Mouse (Mus musculus): ENCODE measurements at regions not wholly inside any gene's neighbourhood (a gene's known extent, or its start where the extent isn't known, plus 50 kb on each side); places are given as distances from the start of the nearest gene placed in this dataset.

- DNase-seq = no peak
These were observed 54.1 kb upstream of the 1700012A03Rik start for GRCm38 (mm10) chr6:31995977-31996376.

- DNase-seq = no peak
These were observed 54.8 kb upstream of the 1700012A03Rik start for GRCm38 (mm10) chr6:31995249-31995648.

GRCm38 (mm10) chr6:31985698-31986097 lies 64.3 kb upstream of the 1700012A03Rik start:
- DNase-seq = no peak

GRCm38 (mm10) chr6:31976705-31977104 lies 73.3 kb upstream of the 1700012A03Rik start:
- no peak for DNase-seq

- DNase-seq = peak; percentile 52
These were observed 102.0 kb upstream of the 1700012A03Rik start for GRCm38 (mm10) chr6:31948063-31948481.

GRCm38 (mm10) chr6:31946572-31946971 lies 103.5 kb upstream of the 1700012A03Rik start:
- no peak for DNase-seq

- no peak for DNase-seq
These were observed 104.7 kb upstream of the 1700012A03Rik start for GRCm38 (mm10) chr6:31945347-31945746.

GRCm38 (mm10) chr6:31944546-31944945 lies 105.5 kb upstream of the 1700012A03Rik start:
- no peak for DNase-seq

- DNase-seq = no peak
These were observed 107.3 kb upstream of the 1700012A03Rik start for GRCm38 (mm10) chr6:31942696-31943095.

GRCm38 (mm10) chr6:31938216-31938814 lies 111.7 kb upstream of the 1700012A03Rik start:
- peak; percentile 77 for DNase-seq

- DNase-seq = no peak
These were observed 112.9 kb upstream of the 1700012A03Rik start for GRCm38 (mm10) chr6:31937146-31937545.

- DNase-seq = no peak
These were observed 115.2 kb upstream of the 1700012A03Rik start for GRCm38 (mm10) chr6:31934826-31935225.

GRCm38 (mm10) chr6:31933956-31934355 lies 116.1 kb upstream of the 1700012A03Rik start:
- DNase-seq = no peak

- DNase-seq = peak; percentile 39
These were observed 116.7 kb upstream of the 1700012A03Rik start for GRCm38 (mm10) chr6:31933364-31933763.

GRCm38 (mm10) chr6:31931116-31931515 lies 118.9 kb upstream of the 1700012A03Rik start:
- no peak for DNase-seq

- DNase-seq = peak; percentile 82
These were observed 120.9 kb upstream of the 1700012A03Rik start for GRCm38 (mm10) chr6:31929165-31929564.

GRCm38 (mm10) chr6:31927181-31927580 lies 122.9 kb upstream of the 1700012A03Rik start:
- peak; percentile 63 for DNase-seq

- DNase-seq = peak; percentile 15
These were observed 125.4 kb upstream of the 1700012A03Rik start for GRCm38 (mm10) chr6:31924669-31925046.

GRCm38 (mm10) chr6:31923951-31924668 lies 125.9 kb upstream of the 1700012A03Rik start:
- DNase-seq = peak; percentile 38

- peak; percentile 60 for DNase-seq
These were observed 128.4 kb upstream of the 1700012A03Rik start for GRCm38 (mm10) chr6:31921561-31922152.

GRCm38 (mm10) chr6:31917411-31918131 lies 132.5 kb upstream of the 1700012A03Rik start:
- peak; percentile 81 for DNase-seq

GRCm38 (mm10) chr6:31901791-31902190 lies 148.3 kb upstream of the 1700012A03Rik start:
- DNase-seq = no peak

- DNase-seq = peak; percentile 70
These were observed 151.0 kb upstream of the 1700012A03Rik start for GRCm38 (mm10) chr6:31899055-31899454.

Data from layer of hippocampus, adult 9-11 months (tissue).